Mouse (Mus musculus) MN1 (cell line): ENCODE measurements around the gene Srpk2.
A peak's percentile ranks its signal among the peaks of the same experiment; 100 is the strongest.

Experiments used
- DNase-seq: peaks from one replicate; pipeline ENCODE4 v3.0.0-alpha.2; 2016; ENCODE audit warnings: low spot score

Gene Srpk2

DNA sequence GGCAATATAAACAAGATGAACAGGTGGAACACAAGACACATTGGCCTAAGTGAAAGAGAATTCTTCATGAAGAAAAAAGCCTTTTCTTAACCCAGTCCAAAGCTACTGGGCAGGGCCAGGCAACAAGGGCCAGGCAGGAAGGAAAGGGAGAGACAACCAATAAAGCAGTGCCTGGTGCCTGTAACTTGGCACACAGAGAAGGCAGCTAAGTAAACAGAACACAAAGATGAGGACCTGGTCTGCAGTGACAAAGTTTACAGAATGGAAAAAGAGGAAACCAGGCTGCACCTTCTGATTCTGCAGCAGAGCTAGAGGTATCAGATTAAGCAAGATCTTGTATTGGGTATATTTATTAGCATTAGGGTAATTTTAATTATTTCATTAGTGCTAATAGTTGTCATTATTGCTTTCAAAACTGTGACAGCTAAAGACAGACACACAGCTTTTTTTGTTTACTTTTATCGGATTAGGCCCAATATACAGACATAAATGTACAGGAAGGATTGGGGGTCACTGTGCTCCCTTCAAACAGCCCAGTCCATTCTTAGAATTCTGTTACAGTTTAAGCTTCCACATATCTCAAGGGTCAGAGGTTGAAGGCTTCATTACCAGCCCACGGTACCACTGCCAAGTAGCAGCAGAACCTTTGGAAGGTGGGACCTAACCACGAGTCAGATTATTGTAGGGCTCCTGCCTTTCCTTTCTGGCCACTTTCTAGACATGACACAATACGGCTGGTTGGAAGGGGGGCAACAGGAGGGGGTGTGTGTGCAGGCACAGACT is 121.9 kb downstream of the Srpk2 start:
- DNase-seq: no peak

DNA sequence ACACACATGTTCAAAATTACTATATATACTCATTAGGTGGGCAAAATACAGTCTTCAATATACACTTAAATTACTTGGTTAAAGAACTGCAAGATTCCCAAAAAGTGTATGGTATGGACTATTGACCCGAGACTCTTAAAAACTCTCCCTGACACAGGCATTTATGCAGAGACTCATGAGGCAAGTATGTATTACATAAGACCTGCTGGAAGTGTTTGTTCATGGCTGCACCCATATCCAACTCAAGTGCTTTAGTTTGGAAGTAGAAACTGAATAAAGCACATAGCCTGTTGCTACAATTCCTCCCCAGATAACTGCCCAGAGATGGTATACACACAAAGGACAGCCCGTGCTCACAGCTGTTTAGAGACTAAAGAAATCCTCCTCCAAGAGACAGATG is 123.2 kb downstream of the Srpk2 start:
- no peak for DNase-seq

DNA sequence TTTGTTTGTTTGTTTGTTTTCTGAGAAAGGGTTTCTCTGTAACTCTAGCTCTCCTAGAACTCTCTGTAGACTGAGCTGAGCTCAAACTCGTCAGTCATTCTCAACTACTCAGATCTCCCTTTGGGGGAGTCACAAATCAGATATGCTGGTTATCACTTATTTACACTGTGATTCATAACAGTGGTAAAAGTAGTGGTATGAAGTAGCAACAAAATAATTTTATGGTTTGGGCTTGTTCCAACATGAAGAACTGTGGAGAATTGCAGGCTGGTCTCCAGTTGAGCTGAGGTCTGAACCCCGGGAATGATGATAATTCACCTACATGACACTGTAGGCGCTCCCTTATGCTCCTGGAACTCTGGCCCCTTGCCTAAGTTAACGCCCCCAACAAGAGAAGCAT is 124.2 kb downstream of the Srpk2 start:
- DNase-seq: no peak

DNA sequence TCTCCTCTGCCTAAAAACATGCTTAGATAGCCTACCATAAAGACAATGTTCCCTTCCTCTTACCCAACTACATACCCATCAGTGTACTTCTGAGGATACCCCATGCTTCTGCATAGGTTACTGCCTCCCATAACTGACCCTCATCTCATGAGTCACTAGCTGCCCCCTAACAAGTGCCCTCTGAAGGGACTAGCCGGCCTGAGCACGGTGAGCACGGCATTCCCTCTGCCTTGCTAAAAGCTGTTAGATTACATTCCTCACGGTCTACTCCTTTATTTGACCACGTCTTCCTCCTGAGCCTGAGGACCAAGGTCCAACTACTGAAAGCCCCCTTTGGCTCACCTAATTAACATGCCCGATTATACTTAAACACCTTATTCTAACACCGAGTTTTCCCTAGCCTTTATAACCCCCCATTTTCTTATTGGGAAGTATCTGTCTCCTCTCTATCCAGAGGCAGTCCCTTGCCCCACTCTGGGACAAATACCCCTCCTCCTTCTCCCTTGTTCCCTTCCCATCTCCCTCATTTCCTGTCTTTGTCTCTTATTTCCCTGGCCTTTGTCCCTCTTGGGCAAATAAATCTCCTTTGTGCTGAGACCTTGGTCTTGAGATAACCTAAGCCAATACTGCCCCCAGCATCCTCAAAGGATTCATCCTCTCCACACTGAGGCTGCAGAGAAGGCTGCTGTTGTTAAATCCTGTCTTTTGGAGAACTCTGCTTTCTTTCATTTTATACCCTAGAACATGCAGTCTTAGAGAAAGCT is 128.2 kb downstream of the Srpk2 start:
- no peak for DNase-seq

- DNase-seq: peak; percentile 28
Observed at GRCm38 (mm10) chr5:23553338-23553737, 131.1 kb downstream of the Srpk2 start.

DNA sequence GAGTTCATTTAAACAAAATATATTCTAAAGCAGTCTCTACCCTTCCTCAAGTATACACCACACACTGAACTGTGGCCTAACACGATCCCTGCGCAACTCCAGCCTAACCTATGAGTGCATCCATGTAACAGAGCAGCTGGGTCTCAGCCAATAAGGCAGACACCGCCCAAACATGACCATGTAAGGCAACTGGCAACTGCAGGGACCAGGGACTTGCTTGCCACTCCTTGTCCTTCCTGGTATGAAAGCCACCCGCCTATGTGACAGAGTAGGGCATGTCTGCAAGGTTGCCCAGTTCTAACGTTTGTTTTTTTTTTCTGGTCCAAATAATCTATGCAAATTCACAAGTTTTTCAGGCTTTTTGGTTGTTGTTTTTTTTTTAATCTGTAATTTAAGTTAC is 132.7 kb downstream of the Srpk2 start:
- no peak for DNase-seq

- DNase-seq: no peak
Observed at GRCm38 (mm10) chr5:23535692-23536091, 148.7 kb downstream of the Srpk2 start.

DNA sequence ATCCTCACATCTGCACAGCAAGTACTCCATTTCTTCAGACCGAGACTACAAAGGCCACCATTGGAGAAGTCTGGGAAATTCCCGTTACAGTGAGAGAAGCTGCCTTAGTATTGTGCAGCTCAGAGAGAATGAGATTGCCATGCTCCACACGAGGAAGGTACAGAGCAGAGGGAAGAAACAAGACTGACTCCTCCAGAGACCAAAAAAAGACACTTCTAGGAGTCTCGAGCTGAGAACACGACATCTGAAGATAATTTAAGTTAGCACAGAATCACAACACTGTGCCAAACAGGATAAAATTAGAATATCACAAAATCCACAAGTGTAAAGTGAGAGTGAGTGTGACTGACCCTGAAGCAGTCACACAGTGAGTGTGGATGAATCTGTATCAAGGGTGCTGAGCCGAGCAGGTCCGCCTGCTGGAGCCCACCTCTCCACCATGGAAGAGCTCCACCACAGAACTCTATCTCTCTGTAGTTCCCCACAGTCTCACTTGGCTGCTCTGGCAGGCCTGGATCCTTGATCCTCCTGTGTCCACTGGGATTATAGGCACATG is 152.8 kb downstream of the Srpk2 start:
- DNase-seq: no peak

DNA sequence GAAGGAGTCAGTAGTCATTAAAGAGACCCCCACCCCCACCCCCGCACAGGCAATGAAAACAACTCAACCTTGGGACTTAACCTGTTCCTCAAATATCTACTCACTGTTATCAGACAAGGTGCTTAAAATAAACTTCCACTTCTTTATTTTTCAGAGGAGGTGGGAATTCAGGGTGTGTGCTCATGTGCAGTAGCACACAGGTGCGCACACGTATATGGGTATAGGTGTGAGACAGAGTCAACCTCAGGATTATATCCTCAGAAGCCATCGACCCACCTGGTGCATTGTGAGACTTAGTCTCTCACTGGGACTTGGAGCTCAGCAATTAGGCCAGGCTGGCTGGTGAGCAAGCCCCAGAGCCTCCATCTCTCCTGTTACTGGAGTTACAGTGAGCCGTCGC is 153.3 kb downstream of the Srpk2 start:
- no peak for DNase-seq

GRCm38 (mm10) chr5:23524621-23525020 is 159.8 kb downstream of the Srpk2 start:
- no peak for DNase-seq

DNA sequence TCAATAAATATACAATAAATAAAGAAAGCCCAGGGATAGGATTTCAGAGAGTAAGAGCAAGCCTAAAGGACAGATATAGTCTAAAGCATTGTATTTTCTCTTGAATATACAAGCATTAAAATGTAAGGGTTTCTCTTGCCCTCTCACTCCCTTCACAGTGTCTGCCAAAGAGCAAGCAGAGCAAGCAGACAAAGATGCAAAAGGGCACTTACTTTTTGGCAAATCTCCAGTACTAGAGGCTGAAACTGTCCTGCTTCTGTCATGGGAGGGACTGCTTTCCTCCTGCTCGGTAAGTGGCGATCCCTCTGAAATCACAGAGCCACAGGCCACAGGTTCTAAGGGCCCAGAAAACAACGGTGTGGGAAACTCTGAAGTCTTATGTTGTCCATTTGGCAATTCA is 160.5 kb downstream of the Srpk2 start:
- peak; percentile 25 for DNase-seq

DNA sequence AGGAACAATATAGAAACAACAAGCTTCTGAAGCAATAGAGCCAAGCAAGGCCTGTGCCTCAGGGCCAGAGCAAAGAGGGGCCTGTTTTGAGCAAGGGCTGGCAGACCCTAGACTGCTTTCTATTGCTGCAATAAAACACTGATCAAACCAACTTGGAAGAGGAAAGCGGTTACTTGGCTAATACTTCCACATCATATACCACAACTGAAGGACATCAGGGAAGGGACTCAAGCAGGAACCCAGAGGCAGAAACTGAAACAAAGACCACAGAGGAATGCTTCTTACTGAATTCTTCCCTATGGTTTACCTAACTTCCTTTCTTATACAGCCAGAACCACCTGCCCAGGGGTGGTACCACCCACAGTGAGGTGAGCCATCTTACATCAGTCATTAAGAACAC is 162.8 kb downstream of the Srpk2 start:
- no peak for DNase-seq

GRCm38 (mm10) chr5:23519679-23520078 is 164.7 kb downstream of the Srpk2 start:
- no peak for DNase-seq

DNA sequence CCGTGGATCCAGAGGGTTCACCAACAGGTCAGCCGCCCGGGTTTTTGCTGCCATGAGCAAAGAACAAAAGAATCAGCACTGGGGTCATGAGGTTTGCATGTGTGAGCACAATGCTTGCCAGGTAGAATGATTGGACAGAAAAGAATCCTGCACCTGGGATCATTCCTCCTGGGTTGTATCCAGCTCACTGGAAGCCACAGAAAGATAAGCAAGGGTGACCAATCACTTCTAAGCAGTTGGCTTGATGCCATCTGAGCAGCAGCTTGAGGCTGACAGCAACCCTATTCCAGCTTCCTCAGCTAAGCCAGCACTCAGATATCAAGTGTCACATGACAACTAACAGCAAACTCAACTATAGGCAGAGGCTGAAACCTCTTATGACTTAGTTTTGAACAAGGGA is 165.7 kb downstream of the Srpk2 start:
- peak; percentile 28 for DNase-seq

DNA sequence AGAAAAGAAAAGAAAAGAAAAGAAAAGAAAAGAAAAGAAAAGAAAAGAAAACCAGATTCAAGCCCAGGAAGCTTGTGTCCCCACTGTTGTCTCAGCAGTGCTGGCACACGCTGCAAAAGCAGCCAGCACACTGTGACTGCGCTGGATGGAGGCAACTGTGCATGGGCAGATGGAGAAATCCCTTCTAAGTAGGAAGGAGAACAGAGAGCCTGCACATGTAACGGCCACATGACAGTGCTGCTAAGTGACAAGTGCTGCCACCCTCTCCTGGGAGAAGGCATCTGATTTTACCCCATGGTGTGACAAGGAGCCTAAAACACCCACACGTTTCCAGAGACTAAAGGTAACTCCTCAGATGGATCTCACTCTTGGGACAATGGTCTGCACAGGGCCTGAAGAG is 166.6 kb downstream of the Srpk2 start:
- no peak for DNase-seq

GRCm38 (mm10) chr5:23516962-23517361 is 167.5 kb downstream of the Srpk2 start:
- DNase-seq: no peak

DNA sequence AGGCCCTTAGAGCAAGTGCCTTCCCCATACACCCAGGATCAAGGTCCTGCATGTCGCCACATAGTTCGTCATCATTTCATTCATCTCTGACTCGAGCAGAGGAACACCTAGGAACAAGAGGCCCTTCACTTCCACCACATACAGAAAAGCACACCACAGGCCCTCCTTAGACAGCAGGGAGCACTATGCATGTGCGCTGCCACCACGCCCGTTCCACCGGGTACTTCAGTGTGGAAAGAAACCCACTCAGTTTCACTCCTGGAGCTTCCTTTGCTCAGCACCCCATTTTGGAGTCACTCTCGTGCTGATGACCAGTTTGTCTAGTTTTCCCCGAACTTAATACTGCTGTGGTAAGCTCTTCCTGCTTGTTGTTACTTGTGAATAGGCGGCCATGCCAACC is 169.4 kb downstream of the Srpk2 start:
- no peak for DNase-seq

DNA sequence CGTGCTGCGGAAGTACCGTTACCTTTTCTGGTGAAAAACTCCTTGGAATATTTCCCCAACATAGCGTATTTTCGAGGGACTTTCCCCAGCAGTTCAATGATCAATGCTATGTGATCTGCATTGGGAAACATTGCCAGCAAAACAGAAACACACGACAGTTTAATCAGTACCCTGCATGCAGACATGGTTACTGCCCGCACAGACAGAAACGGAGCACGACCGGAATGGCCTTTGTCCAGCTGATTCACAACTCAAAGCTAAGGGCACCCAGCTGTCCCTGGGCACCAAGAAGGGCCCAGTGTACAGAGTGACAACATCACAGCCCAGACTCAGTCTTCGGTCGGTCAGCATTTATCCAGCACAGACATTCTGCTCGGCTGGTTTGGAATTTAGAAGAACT is 170.9 kb downstream of the Srpk2 start:
- no peak for DNase-seq

DNA sequence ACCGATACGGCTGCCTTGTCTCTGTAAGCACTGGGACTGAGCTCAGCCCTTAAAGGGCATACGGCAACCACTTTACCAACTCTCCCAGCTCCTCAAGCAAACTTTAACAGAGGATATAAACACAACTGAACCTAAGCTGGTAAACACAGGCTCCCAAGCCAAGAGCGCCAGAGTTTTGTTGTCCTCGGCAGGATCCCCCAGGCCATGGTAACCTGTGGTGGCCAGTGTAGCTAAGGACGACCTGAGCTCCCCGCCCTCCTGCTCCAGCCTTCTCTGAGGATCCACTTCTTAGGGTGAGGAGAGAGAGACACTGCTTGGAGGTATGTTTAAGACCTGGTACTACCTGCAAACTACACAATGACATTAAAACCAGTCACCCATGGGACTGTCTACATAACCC is 171.9 kb downstream of the Srpk2 start:
- DNase-seq: no peak

GRCm38 (mm10) chr5:23511456-23511855 is 173.0 kb downstream of the Srpk2 start:
- DNase-seq: no peak

DNA sequence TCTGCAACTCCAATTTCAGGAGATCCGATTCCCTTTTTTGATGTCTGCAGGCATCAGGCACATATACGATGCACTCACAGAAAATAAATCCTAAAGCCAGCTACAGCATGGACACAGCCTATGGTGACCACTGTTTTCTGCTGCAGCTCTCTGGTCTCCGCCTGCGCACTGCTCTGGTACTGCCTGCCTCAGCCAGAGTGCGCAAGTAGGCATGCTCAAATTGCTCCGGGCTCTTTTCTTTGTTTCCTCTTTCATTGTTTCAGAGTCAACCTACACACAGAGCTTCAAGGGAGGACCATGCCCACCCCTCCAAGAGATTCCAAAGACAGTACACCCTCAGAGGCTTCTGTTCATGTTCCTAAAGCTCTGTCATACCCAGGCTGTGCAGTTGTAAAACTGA is 175.8 kb downstream of the Srpk2 start:
- DNase-seq: no peak

DNA sequence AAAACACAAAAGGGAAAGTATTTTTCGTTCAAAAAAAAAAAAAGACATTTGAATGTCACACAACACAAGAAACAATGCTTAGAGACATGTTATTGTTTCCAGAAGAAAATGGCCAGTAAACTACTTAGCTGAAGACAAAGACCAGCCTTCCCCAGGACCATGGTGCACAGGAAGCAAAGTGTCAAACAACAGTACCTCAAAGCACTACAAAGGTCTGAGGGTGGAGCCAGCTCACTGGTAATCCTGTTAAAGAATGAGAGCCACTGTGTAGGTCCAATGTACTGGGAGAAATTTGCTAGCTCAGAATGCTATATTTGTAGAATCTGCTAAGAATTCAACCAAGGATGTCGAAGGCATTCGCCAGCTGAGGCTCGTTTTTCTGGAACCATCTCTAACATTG is 177.2 kb downstream of the Srpk2 start:
- DNase-seq: no peak

DNA sequence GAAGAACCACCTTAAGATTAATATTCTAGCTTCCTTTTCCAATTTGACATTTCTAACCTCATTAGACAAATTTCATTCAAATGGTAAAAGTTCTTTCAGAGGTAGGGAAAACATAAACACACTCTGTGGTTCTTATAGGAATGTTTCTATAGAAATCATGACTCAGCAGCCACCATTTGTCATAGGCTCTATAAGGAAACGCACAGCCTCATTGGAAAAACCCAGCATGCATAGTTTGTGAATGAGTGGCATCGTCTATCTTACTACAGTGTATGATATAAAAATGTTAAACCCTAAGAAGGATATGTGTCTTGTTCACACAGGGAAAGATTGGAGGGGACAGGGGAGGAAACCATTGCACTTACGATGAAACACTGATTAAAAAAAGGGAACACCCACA is 178.8 kb downstream of the Srpk2 start:
- DNase-seq: no peak
